Mouse (Mus musculus) spleen, adult 18-20 months (tissue): ENCODE measurements around the gene Nmnat3.

Experiments used
- DNase-seq, 2 experiments: peaks; one replicate each; pipeline ENCODE4 v3.0.0; 2022; ENCODE audit warnings: mixed read lengths in 2 of 2

Nmnat3 gene

GRCm38 (mm10) chr9:98424291-98424690 lies 137.1 kb downstream of the Nmnat3 start:
- no peak for DNase-seq

DNA sequence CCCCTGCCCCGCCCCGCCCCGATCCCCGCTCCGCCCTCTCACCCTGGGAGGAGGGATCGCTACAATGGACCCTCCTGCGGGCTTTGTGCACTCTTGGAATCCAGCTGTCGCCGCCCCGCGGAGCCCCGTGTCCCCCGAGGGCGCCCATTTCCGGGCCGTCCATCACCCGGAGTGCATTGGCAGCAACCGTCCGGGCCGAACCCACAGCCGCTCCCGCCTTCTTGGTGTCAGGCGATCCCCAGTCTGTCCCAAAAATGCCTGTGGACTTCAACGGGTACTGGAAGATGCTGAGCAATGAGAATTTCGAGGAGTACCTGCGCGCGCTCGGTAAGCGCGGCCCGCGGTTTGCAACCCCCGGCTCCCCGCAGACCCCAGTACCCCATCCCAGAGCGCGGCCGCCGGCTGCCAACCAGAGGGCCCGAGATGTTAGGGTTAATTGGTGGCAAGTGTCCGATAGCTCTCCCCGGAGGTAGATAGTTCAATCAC lies 137.5 kb downstream of the Nmnat3 start:
- DNase-seq: no peak

- DNase-seq: no peak
These were observed 138.2 kb downstream of the Nmnat3 start for GRCm38 (mm10) chr9:98425351-98425880.

GRCm38 (mm10) chr9:98427906-98428517 lies 140.8 kb downstream of the Nmnat3 start:
- DNase-seq: no peak

- DNase-seq: no peak
These were observed 141.5 kb downstream of the Nmnat3 start for GRCm38 (mm10) chr9:98428783-98429182.

DNA sequence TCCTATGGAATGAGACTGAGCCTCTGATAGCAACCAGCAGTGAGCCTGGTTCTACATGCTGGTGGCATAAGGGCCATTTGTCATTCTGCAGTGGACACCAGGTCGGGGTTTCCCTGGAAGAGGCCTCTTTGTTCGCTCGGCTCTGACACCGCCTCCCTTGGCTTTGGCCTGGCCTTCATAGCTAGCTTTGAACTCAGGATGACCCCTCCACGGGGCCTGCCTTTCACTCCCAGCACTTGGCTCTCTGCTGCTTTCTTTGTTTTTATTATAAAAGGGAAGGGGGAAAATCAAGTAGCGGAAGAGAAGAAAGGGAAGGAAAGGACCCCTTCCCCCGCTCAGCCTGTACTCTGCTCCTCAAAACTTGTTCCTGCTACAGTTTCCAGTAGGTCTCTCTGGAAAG lies 142.6 kb downstream of the Nmnat3 start:
- DNase-seq: no peak

- no peak for DNase-seq
These were observed 143.3 kb downstream of the Nmnat3 start for GRCm38 (mm10) chr9:98430528-98430927.

DNA sequence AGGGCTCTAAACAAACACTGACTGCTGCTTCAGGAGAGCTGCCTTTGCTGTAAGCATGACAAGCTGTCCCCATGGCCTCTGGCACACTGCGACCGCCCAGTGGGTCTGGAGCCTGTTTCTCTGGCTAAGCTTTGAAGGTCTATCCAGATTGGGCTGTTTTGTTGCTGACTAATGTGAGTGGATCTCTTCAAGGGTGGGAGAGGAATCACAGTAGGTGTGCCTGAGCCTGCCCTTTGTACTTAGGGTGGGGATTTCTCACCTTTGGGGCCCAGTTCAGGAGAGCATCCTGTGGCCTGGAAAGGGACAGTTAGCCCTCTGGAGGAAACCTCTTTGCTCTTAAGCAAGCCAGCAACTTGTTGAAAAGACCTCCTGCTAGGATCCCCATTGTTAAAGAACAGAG lies 145.8 kb downstream of the Nmnat3 start:
- no peak for DNase-seq

DNA sequence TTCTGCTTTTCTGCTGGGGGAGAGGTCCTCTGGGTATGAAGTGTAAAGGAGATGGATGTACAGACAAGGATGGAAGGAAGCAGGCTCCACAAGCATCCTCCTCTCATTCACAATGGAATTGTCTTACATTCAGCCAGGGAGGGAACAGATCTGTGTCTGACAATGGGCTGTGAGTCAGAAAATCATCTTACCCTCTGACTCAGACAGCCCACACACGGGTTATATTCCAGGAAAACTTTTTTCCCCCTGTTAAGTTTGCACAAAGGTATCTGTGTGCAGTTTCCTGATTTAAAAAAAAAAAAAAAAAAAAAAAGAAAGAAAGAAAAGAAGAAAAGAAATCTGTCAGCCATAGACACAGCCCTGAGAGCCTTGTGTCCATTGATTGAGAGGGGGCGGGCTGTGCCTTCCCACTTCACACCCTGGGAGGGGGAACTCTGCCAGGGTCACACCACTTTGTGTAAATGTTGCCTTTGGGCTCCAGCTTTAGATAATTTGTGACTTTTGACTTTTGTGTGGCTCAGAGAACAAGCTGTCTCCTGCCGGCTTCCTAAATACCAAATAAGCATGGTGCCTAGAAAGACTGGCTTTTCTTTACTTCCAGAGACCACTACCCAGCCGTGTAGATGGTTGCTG lies 146.8 kb downstream of the Nmnat3 start:
- DNase-seq: no peak

DNA sequence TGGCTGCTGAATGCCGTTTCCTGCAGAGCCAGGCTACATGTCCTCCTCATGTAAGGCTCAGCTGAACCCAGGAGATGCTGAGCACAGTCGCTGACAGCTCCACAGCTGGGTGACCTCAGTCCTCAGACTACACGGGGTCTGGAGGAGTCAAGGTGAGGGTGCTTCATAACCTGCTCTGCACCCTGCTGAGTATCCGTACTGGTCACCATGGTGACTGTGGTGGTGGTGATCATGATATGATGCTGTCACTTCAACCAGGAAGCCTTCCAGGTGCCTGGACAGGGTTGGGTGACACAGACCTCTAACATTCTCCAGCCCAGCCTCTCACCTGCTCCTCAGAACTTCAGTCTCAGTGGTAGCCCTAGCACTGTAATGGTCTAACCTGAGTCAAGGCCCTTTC lies 150.6 kb downstream of the Nmnat3 start:
- DNase-seq: no peak

DNA sequence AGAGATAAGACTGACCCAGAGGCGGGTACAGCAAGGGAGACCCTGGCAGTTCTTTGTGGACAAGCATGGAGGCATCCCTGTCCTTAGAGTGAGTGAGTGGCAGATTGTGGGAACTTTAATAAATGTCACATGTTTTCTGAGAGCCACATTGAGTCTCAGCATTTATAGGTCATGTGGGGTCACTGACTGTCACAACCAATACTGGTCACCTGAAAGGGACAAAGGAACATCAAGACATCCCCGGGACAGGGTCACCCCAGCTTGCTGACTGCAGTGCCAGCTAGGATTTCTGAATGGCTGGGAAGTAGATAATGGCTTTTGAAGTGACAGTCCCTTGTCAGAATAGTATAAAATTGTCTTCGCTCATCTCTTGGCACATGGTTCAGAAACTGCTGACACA lies 151.9 kb downstream of the Nmnat3 start:
- no peak for DNase-seq

DNA sequence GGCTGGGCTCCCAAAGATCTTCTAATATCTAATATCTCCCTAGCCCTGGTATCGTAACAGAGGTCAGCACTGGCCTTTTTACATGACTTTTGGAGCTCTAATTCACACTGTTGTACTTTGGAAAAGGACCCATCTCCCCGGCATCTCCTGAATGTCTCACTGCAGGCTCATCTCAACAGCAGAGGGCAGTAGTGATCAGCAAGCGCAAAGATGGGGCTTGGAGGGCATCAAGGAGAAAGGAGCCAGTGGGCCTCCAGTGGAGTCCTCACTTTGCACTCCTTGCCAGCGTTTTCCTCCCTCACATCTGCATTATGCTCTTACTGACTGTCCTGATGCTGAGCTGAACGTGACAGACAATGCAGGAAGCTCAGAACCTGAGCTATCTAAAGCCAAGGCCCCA lies 155.4 kb downstream of the Nmnat3 start:
- DNase-seq: no peak

DNA sequence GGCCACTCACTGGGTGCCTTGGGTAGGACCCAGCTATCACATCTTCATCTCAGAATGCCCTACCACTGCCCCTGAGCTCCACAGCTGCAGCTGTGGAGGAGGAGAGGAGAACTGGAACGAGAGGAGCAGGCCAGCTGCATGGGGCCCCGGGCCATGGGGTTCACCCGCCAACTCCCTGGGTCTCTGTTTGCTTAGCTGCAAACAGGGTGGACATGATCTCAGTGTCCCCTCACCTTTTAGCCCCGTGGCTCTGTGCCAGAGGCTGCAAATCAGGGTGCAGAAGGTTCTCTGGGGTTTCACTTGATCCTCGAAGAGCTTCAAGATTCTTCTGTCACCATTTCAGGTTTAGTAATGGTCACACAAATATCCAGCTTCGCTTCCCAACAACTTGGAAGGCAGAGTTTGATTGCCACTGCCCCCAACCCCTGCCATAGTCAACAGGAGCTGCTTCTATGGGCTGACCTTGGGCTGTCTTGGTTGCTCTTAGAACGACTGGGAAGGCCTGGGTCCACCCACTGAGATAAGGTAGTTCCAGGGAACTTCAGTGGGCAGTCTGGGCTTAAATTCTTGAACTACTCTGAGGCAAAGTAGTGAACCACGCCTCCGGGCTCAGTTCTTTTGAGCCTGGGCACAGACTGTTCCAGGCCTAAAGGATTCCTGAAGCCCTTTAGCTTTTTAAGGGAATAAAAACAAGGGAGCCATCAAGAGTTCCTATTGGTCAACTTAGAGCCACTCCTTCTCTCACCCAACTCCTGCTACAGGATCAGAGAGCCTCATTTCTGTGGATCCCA lies 158.3 kb downstream of the Nmnat3 start:
- DNase-seq: no peak

DNA sequence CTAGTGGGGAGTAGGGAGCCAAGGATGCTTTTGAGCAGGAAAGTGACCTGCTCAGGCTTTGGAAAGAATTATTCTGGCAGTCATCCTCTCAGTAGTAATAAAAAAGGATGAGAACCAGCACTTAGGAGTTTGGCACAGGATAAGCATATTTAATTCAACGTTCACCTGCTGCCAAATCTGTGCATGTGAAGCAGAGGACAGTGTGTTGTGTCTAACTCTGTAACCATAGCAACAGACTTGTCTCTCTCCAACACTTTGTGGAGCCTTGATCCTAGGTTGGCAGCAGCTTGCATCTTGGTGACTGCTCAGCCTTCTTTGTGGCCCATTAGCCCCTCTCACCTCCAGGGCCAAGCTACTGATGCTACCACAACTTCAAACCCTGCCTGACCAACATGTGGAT lies 163.7 kb downstream of the Nmnat3 start:
- DNase-seq: no peak

GRCm38 (mm10) chr9:98466709-98467108 lies 179.5 kb downstream of the Nmnat3 start:
- DNase-seq: no peak
